Mouse (Mus musculus) macrophage (primary cell): Measurements from ENCODE around the gene Slc31a1. TPM values are rescaled to one million over a fixed set of nuclear protein-coding genes. Genes with fewer than 3 reads are reported as not detected.

Experiments
- H3K27ac ChIP-seq: fragments of 350-480 bp; formaldehyde crosslinking; 2 replicates; pipeline ENCODE4 v1.9.0; 2021
- H3K36me3 ChIP-seq: fragments of 350-480 bp; formaldehyde crosslinking; 2 replicates; pipeline ENCODE4 v1.9.0; 2021; ENCODE audit errors: inconsistent target
- H3K4me3 ChIP-seq: fragments of 350-480 bp; formaldehyde crosslinking; 2 replicates; pipeline ENCODE4 v1.9.0; 2021; ENCODE audit errors: inconsistent target
- H3K79me2 ChIP-seq: fragments of 350-480 bp; formaldehyde crosslinking; 2 replicates; pipeline ENCODE4 v1.9.0; 2021; ENCODE audit errors: inconsistent target
- WGBS: methylation state at CpG from one replicate; pipeline ENCODE4 v1.1.7; 2026; ENCODE audit warnings: inconsistent platforms; ENCODE audit not compliant: missing documents; 5-methylcytosine and 5-hydroxymethylcytosine counted together
- polyA plus RNA-seq: library from polyadenylated mRNA; stranded (reverse); fragments of 250-400 nt; gene quantifications from 3 replicates; pipeline ENCODE4 v1.2.4, GENCODE M21; 2018; ENCODE audit warnings: inconsistent platforms

The Slc31a1 gene
- polyA plus RNA-seq, 1 experiment from 2014 or later: 73.8 TPM

- peaks cover 100% of the 10 kb centered on the region for H3K79me2 ChIP-seq
- H3K27ac ChIP-seq: no peak overlapping the region
- WGBS: 96% methylated on average over 4 of the region's 4 CpGs
- no peak overlapping the region for H3K4me3 ChIP-seq
- H3K36me3 ChIP-seq: no peaks in the 10 kb centered on the region
Measured at GRCm38 (mm10) chr4:62374342-62374741, 13.8 kb downstream of the Slc31a1 start.

GRCm38 (mm10) chr4:62376123-62376522 is 15.6 kb downstream of the Slc31a1 start:
- 90% methylated on average over 2 of the region's 2 CpGs for WGBS
- Histone ChIP-seq H3K27ac (no peak overlapping the region), H3K4me3 (no peak overlapping the region), H3K36me3 (no peaks in the 10 kb centered on the region), H3K79me2 (peaks cover 100% of the 10 kb centered on the region)

- no peak overlapping the region for H3K4me3 ChIP-seq
- 95% methylated on average over 9 of the region's 9 CpGs for WGBS
Measured at GRCm38 (mm10) chr4:62379724-62380381, 19.3 kb downstream of the Slc31a1 start.

GRCm38 (mm10) chr4:62383207-62383606 is 22.7 kb downstream of the Slc31a1 start:
- Histone ChIP-seq H3K79me2 (peaks cover 76% of the 10 kb centered on the region), H3K36me3 (peaks cover 31% of the 10 kb centered on the region; the same call in 1 of the 2 replicates), H3K27ac (no peak overlapping the region), H3K4me3 (no peak overlapping the region)
- 94% methylated on average over 6 of the region's 6 CpGs for WGBS

More at GRCm38 (mm10) chr4:62379724-62380381, 19.3 kb downstream of the Slc31a1 start:
- H3K27ac ChIP-seq: no peak overlapping the region
- H3K36me3 ChIP-seq: peaks cover 5% of the 10 kb centered on the region; the same call in 1 of the 2 replicates
- peaks cover 100% of the 10 kb centered on the region for H3K79me2 ChIP-seq

- 94% methylated on average over 7 of the region's 7 CpGs for WGBS
- no peak overlapping the region for H3K27ac ChIP-seq
- peaks cover 71% of the 10 kb centered on the region for H3K79me2 ChIP-seq
- H3K36me3 ChIP-seq: peaks cover 37% of the 10 kb centered on the region; the same call in 1 of the 2 replicates
- H3K4me3 ChIP-seq: no peak overlapping the region
Measured at GRCm38 (mm10) chr4:62383752-62384151, 23.2 kb downstream of the Slc31a1 start.

- H3K79me2 ChIP-seq: peaks cover 67% of the 10 kb centered on the region
- no peak overlapping the region for H3K27ac ChIP-seq
- H3K36me3 ChIP-seq: peaks cover 41% of the 10 kb centered on the region; the same call in 1 of the 2 replicates
- H3K4me3 ChIP-seq: no peak overlapping the region
- WGBS: 100% methylated on average over 1 of the region's 1 CpGs
Measured at GRCm38 (mm10) chr4:62384159-62384558, 23.6 kb downstream of the Slc31a1 start.

GRCm38 (mm10) chr4:62385439-62385838 is 24.9 kb downstream of the Slc31a1 start:
- H3K79me2 ChIP-seq: peaks cover 54% of the 10 kb centered on the region
- H3K4me3 ChIP-seq: no peak overlapping the region
- 90% methylated on average over 5 of the region's 7 CpGs for WGBS
- H3K27ac ChIP-seq: no peak overlapping the region
- peaks cover 52% of the 10 kb centered on the region; the same call in 1 of the 2 replicates for H3K36me3 ChIP-seq

GRCm38 (mm10) chr4:62389592-62390512 is 29.3 kb downstream of the Slc31a1 start:
- Histone ChIP-seq H3K36me3 (peaks cover 51% of the 10 kb centered on the region; the same call in 1 of the 2 replicates), H3K27ac (no peak overlapping the region)

GRCm38 (mm10) chr4:62391892-62392291 is 31.4 kb downstream of the Slc31a1 start:
- H3K36me3 ChIP-seq: peaks cover 50% of the 10 kb centered on the region; the same call in 1 of the 2 replicates
- 57% methylated on average over 7 of the region's 7 CpGs for WGBS
- no peak overlapping the region for H3K4me3 ChIP-seq
- no peak overlapping the region for H3K27ac ChIP-seq
- peaks cover 16% of the 10 kb centered on the region for H3K79me2 ChIP-seq

More at GRCm38 (mm10) chr4:62389592-62390512, 29.3 kb downstream of the Slc31a1 start:
- 92% methylated on average over 5 of the region's 5 CpGs for WGBS
- Histone ChIP-seq H3K79me2 (peaks cover 10% of the 10 kb centered on the region; the same call in 1 of the 2 replicates), H3K4me3 (no peak overlapping the region)

GRCm38 (mm10) chr4:62393459-62393858 is 32.9 kb downstream of the Slc31a1 start:
- H3K79me2 ChIP-seq: peaks cover 32% of the 10 kb centered on the region
- WGBS: 90% methylated on average over 6 of the region's 6 CpGs
- peaks cover 40% of the 10 kb centered on the region; the same call in 1 of the 2 replicates for H3K36me3 ChIP-seq
- H3K27ac ChIP-seq: no peak overlapping the region
- H3K4me3 ChIP-seq: no peak overlapping the region

GRCm38 (mm10) chr4:62395806-62396205 is 35.3 kb downstream of the Slc31a1 start:
- Histone ChIP-seq H3K79me2 (peaks cover 48% of the 10 kb centered on the region), H3K4me3 (no peak overlapping the region), H3K27ac (no peak overlapping the region), H3K36me3 (peaks cover 43% of the 10 kb centered on the region; the same call in 1 of the 2 replicates)
- 63% methylated on average over 1 of the region's 1 CpGs for WGBS

GRCm38 (mm10) chr4:62397616-62398365 is 37.3 kb downstream of the Slc31a1 start:
- no peak overlapping the region for H3K4me3 ChIP-seq
- no peak overlapping the region for H3K27ac ChIP-seq
- H3K36me3 ChIP-seq: peaks cover 57% of the 10 kb centered on the region; the same call in 1 of the 2 replicates
- peaks cover 68% of the 10 kb centered on the region for H3K79me2 ChIP-seq
- 68% methylated on average over 4 of the region's 4 CpGs for WGBS

- Histone ChIP-seq H3K27ac (no peak overlapping the region), H3K4me3 (no peak overlapping the region), H3K79me2 (peaks cover 80% of the 10 kb centered on the region), H3K36me3 (peaks cover 68% of the 10 kb centered on the region; the same call in 1 of the 2 replicates)
- WGBS: 96% methylated on average over 2 of the region's 3 CpGs
Measured at GRCm38 (mm10) chr4:62398956-62399355, 38.4 kb downstream of the Slc31a1 start.

GRCm38 (mm10) chr4:62406133-62406532 is 45.6 kb downstream of the Slc31a1 start:
- 80% methylated on average over 4 of the region's 4 CpGs for WGBS
- Histone ChIP-seq H3K36me3 (peaks cover 28% of the 10 kb centered on the region; the same call in 1 of the 2 replicates), H3K4me3 (no peak overlapping the region), H3K79me2 (peaks cover 91% of the 10 kb centered on the region), H3K27ac (no peak overlapping the region)
